Mouse (Mus musculus) spleen, adult 18-20 months (tissue): ENCODE measurements around the gene Plcd1.
A peak's percentile ranks its signal among the peaks of the same experiment; 100 is the strongest.

Experiments used
- DNase-seq, 2 experiments: peaks; one replicate each; pipeline ENCODE4 v3.0.0; 2022; ENCODE audit warnings: mixed read lengths in 2 of 2

The Plcd1 gene

DNA sequence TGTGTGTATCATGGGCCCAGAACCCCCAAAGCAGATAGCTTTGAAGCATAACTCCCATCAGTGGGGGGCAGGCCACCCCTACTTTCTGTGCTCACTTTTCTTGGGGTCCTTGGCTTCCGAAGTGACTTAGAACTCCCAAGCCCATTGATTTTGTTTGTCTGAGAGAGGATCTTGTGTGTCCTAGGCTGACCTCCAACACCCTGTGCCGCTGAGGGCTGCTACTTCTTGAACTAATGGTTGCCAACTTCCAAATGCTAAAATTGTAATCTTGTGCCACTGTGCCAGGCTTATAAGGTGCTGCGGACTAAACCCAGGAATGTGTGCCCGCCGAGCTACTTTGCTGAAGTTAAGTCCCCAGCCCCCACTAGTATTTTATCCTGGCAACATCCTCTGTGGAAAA, 2.8 kb downstream of the Plcd1 start:
- no peak for DNase-seq

- DNase-seq: no peak
Measured at GRCm38 (mm10) chr9:119089437-119089836, 3.9 kb downstream of the Plcd1 start.

DNA sequence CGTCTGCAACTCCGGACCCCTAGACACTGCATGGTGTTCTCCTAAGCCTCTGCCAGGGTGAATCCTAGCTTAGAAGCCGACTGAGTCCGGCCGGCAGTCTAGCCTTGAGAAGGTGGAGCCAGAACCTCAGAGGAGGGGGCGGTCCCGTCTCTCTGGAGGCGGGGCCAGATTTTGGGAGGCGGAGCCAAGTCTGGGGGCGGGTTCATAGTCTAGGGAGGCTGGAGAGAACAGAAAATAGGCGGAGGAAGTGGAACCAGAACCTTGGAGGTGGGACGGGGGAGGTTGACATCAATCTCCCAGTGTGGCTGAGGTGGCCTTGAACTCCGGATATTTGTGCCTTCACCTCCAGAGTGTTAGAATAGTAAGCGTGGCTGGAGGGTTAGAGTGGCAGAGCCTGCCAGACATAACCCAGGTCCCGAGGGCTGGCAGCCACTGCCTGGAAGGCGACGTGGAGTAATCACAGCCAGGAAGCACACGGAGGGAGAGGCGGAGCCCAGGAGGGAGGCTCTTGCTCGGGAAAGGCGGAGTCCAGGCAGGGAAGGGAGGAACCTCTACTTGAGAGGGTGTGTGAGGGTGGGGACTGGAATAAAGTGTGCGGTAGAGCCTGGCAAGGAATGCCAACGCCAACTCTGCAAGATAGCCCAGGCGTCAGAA, 5.0 kb downstream of the Plcd1 start:
- peak; percentile 69 to 80 for DNase-seq

- DNase-seq: no peak
Measured at GRCm38 (mm10) chr9:119087309-119087708, 6.0 kb downstream of the Plcd1 start.

GRCm38 (mm10) chr9:119086451-119086850, 6.9 kb downstream of the Plcd1 start:
- DNase-seq: no peak

DNA sequence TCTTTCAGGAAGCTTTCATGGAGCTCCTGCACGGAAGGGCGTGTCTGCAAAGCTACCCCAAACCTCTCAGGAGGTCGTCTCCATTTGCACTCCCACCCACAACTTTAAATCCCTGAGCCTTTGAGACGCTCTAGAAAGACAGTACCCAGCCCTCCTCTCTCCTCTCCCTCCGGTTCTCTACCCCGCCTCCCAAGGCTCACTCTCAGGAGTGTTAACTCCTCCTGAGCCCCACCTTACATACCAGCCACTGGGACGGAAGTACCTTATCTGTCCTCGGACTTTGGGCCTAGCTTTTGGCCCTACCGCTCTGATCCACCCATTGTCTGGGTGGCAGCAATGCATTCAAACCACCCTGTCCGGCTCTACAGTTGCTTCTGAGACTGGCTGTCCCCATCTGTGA, 9.3 kb downstream of the Plcd1 start:
- no peak for DNase-seq

- DNase-seq: no peak
Measured at GRCm38 (mm10) chr9:119082656-119083430, 10.5 kb downstream of the Plcd1 start.

DNA sequence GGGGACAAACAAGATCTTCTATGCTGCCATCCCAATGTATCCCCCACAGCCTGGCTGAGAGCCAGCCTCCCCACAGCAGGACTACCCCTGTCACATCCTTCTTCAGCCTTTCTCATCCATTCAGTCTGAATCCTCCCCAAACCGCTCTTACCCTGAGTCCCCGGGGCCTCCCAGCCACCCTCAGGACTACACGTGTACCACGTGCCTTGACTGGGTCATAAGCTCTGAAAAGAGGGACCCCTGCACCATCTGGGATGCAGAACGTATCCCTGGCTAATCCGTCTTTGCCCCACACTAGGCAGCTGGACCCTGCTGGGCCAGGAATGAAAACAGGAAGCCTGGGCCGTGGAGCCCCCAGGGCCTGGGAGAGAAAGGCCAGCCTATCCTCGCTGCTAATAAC, 11.3 kb downstream of the Plcd1 start:
- no peak for DNase-seq

GRCm38 (mm10) chr9:119080040-119080675, 13.1 kb downstream of the Plcd1 start:
- no peak for DNase-seq

- DNase-seq: no peak
Measured at GRCm38 (mm10) chr9:119075685-119076084, 17.6 kb downstream of the Plcd1 start.

DNA sequence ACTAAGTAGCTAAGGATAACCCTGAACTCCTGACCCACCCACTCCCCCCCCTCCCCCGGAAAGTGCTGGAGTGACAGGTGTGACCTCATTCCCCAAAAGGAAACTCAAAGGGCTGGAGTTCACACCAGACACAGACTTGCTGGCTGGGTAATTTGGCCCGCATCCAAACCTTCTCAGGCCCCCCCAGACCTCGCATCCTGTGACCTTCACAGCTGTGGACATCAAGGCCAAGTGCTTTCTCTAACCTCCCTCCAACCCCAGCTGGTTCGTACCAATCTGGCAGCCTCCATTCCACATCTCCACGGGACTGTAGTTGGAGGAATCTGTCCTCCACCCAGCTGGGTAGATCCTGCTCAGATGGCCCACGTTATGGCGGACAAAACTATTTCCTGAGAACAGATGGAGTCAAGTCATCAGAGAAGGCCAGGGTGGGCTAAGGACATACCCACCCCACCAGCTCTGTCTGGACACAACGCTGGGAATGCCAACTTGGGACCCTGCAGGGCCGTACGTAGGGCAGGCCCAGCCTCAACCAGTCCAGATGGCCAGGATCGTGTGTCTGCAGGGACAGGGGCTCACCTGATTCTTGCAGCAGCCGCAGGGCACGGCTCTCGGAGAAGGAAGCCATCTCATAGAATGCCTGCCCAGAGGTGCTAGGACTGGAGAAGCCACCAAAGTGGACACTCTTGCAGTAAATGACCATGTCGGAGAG, 20.0 kb downstream of the Plcd1 start:
- DNase-seq: no peak

- no peak for DNase-seq
Measured at GRCm38 (mm10) chr9:119071786-119072185, 21.5 kb downstream of the Plcd1 start.

- DNase-seq: no peak
Measured at GRCm38 (mm10) chr9:119070173-119070825, 23.0 kb downstream of the Plcd1 start.

- no peak for DNase-seq
Measured at GRCm38 (mm10) chr9:119068266-119068665, 25.0 kb downstream of the Plcd1 start.

DNA sequence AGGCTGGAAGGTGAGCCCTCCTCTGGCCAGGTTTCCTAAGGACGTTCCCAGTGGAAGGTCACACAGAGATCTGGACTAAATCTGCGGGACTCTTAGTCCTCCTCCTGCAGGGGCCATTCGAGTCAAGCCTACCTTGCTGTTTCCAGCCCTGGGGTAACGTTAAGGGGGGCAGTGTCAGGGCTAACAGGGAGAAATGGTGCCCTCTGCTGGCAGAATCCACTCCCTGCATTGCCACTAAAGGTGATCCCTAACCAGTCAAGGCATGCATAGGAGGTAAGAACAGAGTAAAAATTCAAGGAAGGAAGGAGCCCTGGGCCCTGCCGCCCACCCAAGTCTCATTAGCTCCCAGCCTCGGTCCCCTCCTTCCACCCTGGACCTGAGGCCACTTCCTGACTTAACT, 25.7 kb downstream of the Plcd1 start:
- DNase-seq: peak; percentile 21 to 58

DNA sequence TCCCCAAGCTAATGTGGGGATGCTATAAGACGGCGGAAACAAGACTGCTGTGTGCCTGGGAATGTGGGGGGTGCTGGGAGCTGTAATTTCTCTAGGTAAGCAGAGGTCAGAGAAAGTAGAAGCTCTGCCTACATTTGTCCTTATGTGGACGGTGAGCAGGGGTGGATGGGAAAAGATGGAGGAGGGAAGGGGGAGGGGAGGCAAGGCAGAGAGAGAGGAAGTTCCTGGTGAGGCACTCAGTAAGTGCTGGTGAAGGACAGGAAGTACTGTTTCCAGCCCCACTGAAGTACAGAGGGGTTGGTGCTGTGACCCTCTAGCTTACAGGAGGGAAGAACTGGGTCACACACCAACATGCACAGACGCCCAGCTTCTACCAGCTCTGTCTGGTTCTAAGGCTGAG, 29.0 kb downstream of the Plcd1 start:
- DNase-seq: no peak

DNA sequence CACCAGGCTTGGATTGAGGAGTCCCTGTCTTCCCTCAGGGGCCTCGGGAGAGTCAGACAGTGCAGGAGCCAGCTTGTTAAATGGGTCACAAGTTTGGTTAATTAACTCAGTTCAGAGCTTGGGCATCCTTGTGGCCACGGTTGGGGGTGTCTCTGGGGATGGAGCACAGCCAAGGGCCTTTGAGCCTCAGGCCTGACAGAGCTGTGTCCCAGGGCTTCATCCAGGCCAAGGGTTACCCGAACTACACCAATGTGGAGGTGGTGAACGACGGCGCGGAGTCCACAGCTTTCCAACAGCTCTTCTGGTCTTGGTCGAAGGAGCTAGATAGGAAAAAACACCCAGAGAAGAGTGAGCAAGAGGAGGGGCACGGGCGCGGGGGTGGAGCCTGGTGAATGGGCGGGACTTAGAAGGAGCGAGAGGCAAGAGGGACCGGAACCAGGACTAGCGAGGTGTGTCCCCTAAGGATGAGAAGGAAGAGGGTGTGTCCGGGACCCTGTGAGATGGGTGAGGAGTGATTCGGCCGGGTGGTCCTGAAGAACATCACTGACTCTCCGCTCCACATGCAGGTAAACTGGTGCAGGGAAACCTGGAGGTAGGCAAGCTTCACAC, 30.2 kb downstream of the Plcd1 start:
- DNase-seq: no peak

DNA sequence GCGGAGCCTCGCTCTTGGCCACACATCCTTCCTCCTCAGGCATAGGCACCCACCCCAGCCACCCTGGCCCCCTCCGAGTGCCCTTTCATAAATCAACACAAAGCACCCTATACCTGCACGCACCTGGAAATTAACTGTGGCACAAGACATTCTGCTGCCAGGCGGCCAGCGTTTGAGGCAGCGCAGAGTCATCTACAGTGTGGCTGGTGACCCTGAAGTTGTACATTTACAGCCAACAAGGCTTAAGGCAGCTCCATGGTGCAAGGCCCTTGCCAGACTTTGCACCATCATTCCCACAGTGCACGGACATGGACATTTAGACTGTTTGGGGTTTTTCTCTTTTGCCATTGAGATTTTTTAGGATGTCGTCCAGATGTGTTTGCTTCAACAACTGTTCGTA, 32.6 kb downstream of the Plcd1 start:
- DNase-seq: no peak

DNA sequence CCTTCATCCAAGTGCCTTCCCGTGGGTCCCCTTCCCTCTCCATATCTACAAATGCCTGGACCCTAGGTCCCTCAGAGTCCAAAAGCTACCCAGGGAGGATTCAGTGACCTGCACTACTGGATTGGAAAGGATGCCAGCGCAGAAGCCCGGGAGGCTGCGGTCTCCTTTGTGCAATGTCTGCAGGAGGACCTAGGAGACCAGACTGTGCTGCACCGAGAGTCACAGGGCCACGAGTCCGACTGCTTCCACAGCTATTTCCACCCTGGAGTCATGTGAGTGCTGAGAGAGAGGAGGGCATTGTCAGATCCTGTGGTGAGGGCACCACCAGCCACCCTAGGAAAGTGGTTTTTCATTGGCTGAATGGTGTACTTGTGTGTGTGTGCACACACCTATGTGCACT, 35.1 kb downstream of the Plcd1 start:
- DNase-seq: no peak

DNA sequence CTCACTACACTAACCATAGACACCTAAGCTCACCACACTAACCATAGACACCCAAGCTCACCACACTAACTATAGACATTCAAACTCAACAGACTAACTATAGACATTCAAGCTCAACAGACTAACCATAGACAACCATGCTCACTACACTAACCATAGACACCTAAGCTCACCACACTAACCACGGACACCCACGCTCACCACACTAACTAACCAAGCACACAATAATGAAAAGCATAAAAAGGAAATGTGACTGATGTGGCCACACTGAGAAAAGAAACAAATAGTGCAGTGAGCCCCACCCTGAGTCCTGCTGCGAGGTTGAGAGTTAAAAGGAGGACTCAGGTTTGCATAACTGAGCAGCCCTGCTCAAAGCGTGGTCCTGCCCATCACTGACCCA, 38.0 kb downstream of the Plcd1 start:
- DNase-seq: no peak

DNA sequence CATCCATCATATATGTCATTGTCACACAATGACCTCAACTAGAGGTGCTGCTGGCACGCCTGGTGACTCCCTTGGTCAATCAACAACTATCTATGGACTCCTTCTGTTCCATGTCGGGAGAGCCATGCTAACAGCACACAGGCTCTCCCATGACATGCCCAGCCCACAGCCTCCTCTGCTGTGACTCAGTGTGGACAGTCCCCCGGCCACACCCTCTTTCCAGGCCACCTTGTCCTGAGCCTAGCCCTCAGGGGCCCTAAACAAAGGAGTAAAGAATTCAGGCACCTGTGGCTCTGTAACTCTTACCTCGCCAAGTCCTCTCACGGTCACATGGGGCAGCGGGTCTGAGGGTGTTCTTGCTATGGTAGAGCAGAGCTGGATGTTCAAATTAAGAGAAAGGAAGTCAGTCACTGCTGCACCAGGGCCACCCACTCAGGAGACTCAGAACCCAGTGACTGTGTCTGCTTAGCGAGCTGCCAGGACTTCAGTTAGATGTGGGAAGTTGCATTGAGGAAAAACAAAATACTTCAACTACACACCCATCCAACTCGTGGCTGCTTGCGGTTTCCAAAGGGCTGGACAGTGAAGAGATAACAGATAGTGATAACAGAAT, 39.2 kb downstream of the Plcd1 start:
- DNase-seq: no peak
